ENCODE assay signal across 8 mouse cellular contexts in the genomic region with DNA sequence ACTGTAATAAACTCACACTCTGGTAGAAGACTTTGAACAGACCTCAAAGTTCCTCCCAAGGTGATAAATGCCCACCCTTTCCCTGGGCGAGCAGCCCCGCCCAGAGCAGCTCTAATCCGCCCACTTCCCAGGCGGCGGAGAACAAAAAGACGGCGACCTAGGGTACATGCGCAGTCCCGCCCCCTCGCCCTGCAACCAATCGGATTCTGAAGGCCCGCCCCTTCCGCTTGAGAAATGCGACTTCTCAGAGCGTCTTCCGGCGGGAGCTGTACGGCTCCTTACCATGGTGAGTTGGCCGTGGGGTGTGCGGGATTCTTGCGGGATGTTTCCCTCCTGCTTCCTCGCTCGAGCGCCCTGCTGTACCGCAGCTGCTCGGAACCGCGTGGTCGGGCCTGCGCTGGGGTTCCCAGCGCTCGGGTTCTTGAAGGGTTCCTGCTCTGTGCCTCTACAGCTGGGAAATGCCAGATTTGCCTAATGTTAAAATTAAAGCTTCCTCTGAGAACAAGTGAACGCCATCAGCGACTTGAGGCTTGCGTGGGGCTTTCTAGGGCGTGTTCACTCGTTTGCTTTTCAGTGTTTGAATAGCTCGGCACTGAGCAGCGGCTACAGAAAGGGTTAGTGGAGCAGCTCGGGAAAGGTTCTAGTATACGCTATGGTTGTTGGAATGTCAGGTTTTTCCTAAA. TPM values are rescaled to one million over a fixed set of nuclear protein-coding genes. Genes with fewer than 3 reads are reported as not detected.
A peak's percentile ranks its signal among the peaks of the same experiment; 100 is the strongest.
DNase-seq lines count a peak whose midpoint lies in the region; ATAC-seq and TF ChIP-seq lines count a peak whose summit lies in the region.

Gene Slc30a6, plus strand, starts transcription at position 226 of the 683 bp plus-strand sequence.

- peak; percentile 92 for DNase-seq in 416B (ENCODE audit: low read depth)
- DNase-seq in heart, adult 8-10 months (ENCODE audit: low spot score), result peak; percentile 97
- peak; percentile 98 for DNase-seq in kidney, adult 9 months
- DNase-seq in limb, embryonic 14.5 days (ENCODE audit: low spot score), result peak; percentile 96
- peak; percentile 97 for DNase-seq in midbrain, postnatal 0 days (ENCODE audit: low spot score)
- peak; percentile 92 to 93 for DNase-seq in spleen, postnatal 14 days (ENCODE audit: low spot score in 2 of 2)

- no peaks in the 10 kb centered on the region for H3K27me3 ChIP-seq in embryonic facial prominence, embryonic 15.5 days
- H3K27me3 ChIP-seq in limb, embryonic 14.5 days (ENCODE audit: control insufficient read depth, insufficient read depth, low read length), result no peaks in the 10 kb centered on the region
- no peaks in the 10 kb centered on the region for H3K27me3 ChIP-seq in midbrain, postnatal 0 days (ENCODE audit: insufficient read depth, low read length)

- no peaks in the 10 kb centered on the region for H3K36me3 ChIP-seq in embryonic facial prominence, embryonic 15.5 days
- H3K36me3 ChIP-seq in limb, embryonic 14.5 days (ENCODE audit: control insufficient read depth, insufficient read depth, low read length), result peaks cover 9% of the 10 kb centered on the region
- H3K36me3 ChIP-seq in midbrain, postnatal 0 days (ENCODE audit: insufficient read depth, low read length), result no peaks in the 10 kb centered on the region

- under 1% methylated on average over 41 of the region's 41 CpGs for WGBS in bone marrow, adult 2 months
- under 1% methylated on average over 41 of the region's 41 CpGs for WGBS in embryonic facial prominence, embryonic 15.5 days
- under 1% methylated on average over 41 of the region's 41 CpGs for WGBS in limb, embryonic 14.5 days
- WGBS in midbrain, postnatal 0 days, result under 1% methylated on average over 41 of the region's 41 CpGs

- no peak for TF ChIP-seq CTCF in bone marrow, adult 2 months (IDR thresholded peaks at IDR 0.05; ENCODE audit: control insufficient read depth, insufficient read depth, low read length)
- TF ChIP-seq CTCF in midbrain, postnatal 0 days (IDR thresholded peaks at IDR 0.05), result no peak

- TF ChIP-seq POLR2A in bone marrow, adult 2 months (IDR thresholded peaks at IDR 0.05; ENCODE audit: borderline replicate concordance, control insufficient read depth, low read depth, low read length), result peak; percentile 82
- TF ChIP-seq POLR2A in limb, embryonic 14.5 days (IDR thresholded peaks at IDR 0.05; ENCODE audit: borderline replicate concordance, extremely low read depth, insufficient read depth, insufficient read length), result peak; percentile 93; the same call in 1 of the 2 replicates

- ATAC-seq in embryonic facial prominence, embryonic 15.5 days (ENCODE audit: insufficient number of reproducible peaks, low FRiP score, low TSS enrichment, low read depth), result peak; percentile 99
- ATAC-seq in limb, embryonic 14.5 days (ENCODE audit: low FRiP score, low read depth), result peak; percentile 99
- peak; percentile 99 for ATAC-seq in midbrain, postnatal 0 days (ENCODE audit: low FRiP score)

- H3K4me2 ChIP-seq in embryonic facial prominence, embryonic 15.5 days (replicated peaks), result peak within 1 kb of the TSS; percentile 61
- H3K4me2 ChIP-seq in limb, embryonic 14.5 days (replicated peaks; ENCODE audit: low read depth, low read length, severe bottlenecking), result peak within 1 kb of the TSS; percentile 62
- H3K4me2 ChIP-seq in midbrain, postnatal 0 days (ENCODE audit: low read depth, low read length, poor library complexity, severe bottlenecking), result peak within 1 kb of the TSS; percentile 59

- peak within 1 kb of the TSS; percentile 78 for H3K27ac ChIP-seq in bone marrow, adult 2 months (ENCODE audit: control insufficient read depth, insufficient read depth, low read depth, low read length, poor library complexity)
- H3K27ac ChIP-seq in embryonic facial prominence, embryonic 15.5 days (replicated peaks), result peak within 1 kb of the TSS; percentile 94
- H3K27ac ChIP-seq in limb, embryonic 14.5 days (replicated peaks; ENCODE audit: low read depth, low read length), result peak within 1 kb of the TSS; percentile 86
- peak within 1 kb of the TSS; percentile 73 for H3K27ac ChIP-seq in midbrain, postnatal 0 days (ENCODE audit: low read depth, low read length)

- H3K4me1 ChIP-seq in bone marrow, adult 2 months (ENCODE audit: control insufficient read depth, insufficient read depth, low read length), result peaks cover 1% of the 10 kb centered on the region; the same call in 1 of the 2 replicates
- peaks cover 8% of the 10 kb centered on the region for H3K4me1 ChIP-seq in embryonic facial prominence, embryonic 15.5 days
- peaks cover 7% of the 10 kb centered on the region; the same call in 1 of the 2 replicates for H3K4me1 ChIP-seq in limb, embryonic 14.5 days (ENCODE audit: control insufficient read depth, insufficient read depth, low read length)
- H3K4me1 ChIP-seq in midbrain, postnatal 0 days (ENCODE audit: insufficient read depth, low read length), result no peaks in the 10 kb centered on the region

- no peaks in the 10 kb centered on the region for H3K9me3 ChIP-seq in embryonic facial prominence, embryonic 15.5 days (replicated peaks)
- no peaks in the 10 kb centered on the region for H3K9me3 ChIP-seq in limb, embryonic 14.5 days (ENCODE audit: control insufficient read depth, low read length)
- no peaks in the 10 kb centered on the region for H3K9me3 ChIP-seq in midbrain, postnatal 0 days (ENCODE audit: low read length)

- peak within 1 kb of the TSS; percentile 78 for H3K4me3 ChIP-seq in bone marrow, adult 2 months (replicated peaks; ENCODE audit: control insufficient read depth, low read depth, low read length)
- peak within 1 kb of the TSS; percentile 95 for H3K4me3 ChIP-seq in embryonic facial prominence, embryonic 15.5 days (replicated peaks)
- H3K4me3 ChIP-seq in limb, embryonic 14.5 days (replicated peaks; ENCODE audit: low read length), result peak within 1 kb of the TSS; percentile 87
- peak within 1 kb of the TSS; percentile 51 for H3K4me3 ChIP-seq in midbrain, postnatal 0 days (ENCODE audit: low read depth, low read length)

- peak within 1 kb of the TSS; percentile 91 for H3K9ac ChIP-seq in embryonic facial prominence, embryonic 15.5 days
- H3K9ac ChIP-seq in limb, embryonic 14.5 days (ENCODE audit: low read depth, low read length, severe bottlenecking), result peak within 1 kb of the TSS; percentile 94
- H3K9ac ChIP-seq in midbrain, postnatal 0 days (replicated peaks; ENCODE audit: low read length, poor library complexity, severe bottlenecking), result peak within 1 kb of the TSS; percentile 66

RNA-seq across cellular contexts. Expression of gene Slc30a6, which starts in this region (rescaled TPM):
- polyA plus RNA-seq in bone marrow, adult 2 months (2011; ENCODE audit: insufficient read depth, insufficient read length, low replicate concordance, missing spikeins), result 8.9 and 10.5 TPM in 2 replicates
- polyA plus RNA-seq in embryonic facial prominence, embryonic 15.5 days (2015; fragmentation: Nextera tagmentation; extraction: Ambion mirVana), result 38.9 and 40.9 TPM in 2 replicates
- total RNA-seq in heart, adult 8-10 months (2022), result 10 to 100 TPM in 2 of 4 experiments, 1 to 10 TPM in 2; 8.3 to 10.9 (median 9.9) TPM
- 38.8 and 43.8 TPM in 2 replicates for polyA plus RNA-seq in limb, embryonic 14.5 days (2012; rRNA removed)
- polyA plus RNA-seq in limb, embryonic 14.5 days (2014; fragmentation: Nextera tagmentation; extraction: Ambion mirVana), result 36.4 and 41.1 TPM in 2 replicates
- total RNA-seq in midbrain, postnatal 0 days (2014; rRNA removed), result 16.7 and 19.1 TPM in 2 replicates
- polyA plus RNA-seq in midbrain, postnatal 0 days (2015; fragmentation: Nextera tagmentation; extraction: Ambion mirVana), result 23.5 and 24.5 TPM in 2 replicates

Comparison
In these comparisons a context has a peak if more than half of its experiments do, and no peak if none do; other contexts are left out.
1. Peak in every context shown above with its lines: DNase-seq, ATAC-seq, H3K4me3 ChIP-seq and H3K27ac ChIP-seq.